Mouse (Mus musculus) lung, adult 2 months (tissue): ENCODE data around the gene Acbd6.

Experiments
- CTCF ChIP-seq: fragments of 200-500 bp; IDR thresholded peaks from 2 replicates; pipeline ENCODE4 v1.5.1; 2011; ENCODE audit warnings: mild to moderate bottlenecking, low read length, control low read depth; ENCODE audit not compliant: insufficient read depth
- POLR2A ChIP-seq: fragments of 200-500 bp; IDR thresholded peaks from 2 replicates; pipeline ENCODE4 v1.6.1; 2011; ENCODE audit warnings: low read depth, mild to moderate bottlenecking, control low read depth, low read length, borderline replicate concordance; ENCODE audit errors: extremely low read depth

- TF ChIP-seq CTCF (no peak), POLR2A (no peak)
Measured at GRCm38 (mm10) chr1:155515866-155516265, 42.1 kb upstream of the Acbd6 start.
